Mouse (Mus musculus) CH12.LX (cell line): ENCODE measurements around the gene Gm9376. TPM values are rescaled to one million over a fixed set of nuclear protein-coding genes. Genes with fewer than 3 reads are reported as not detected.

Experiments
- DNase-seq: peaks from one replicate; pipeline ENCODE4 v3.0.0-alpha.2; 2013; ENCODE audit errors: extremely low read depth
- H3K27ac ChIP-seq: 2 replicates; pipeline ENCODE4 v1.5.1; 2012; ENCODE audit warnings: low read depth, mild to moderate bottlenecking, control low read depth, moderate library complexity; ENCODE audit not compliant: insufficient read depth
- H3K27me3 ChIP-seq: replicated peaks from 2 replicates; pipeline ENCODE3; 2012; ENCODE audit warnings: inconsistent platforms
- H3K36me3 ChIP-seq, 2 experiments: replicated peaks in 1 of 2; 2 replicates each; pipeline versions ENCODE3 to v1.6.1; 2012; ENCODE audit warnings: inconsistent platforms in 1 of 2, low read length in 1 of 2, mild to moderate bottlenecking in 1 of 2, mixed read lengths in 1 of 2, moderate library complexity in 1 of 2; ENCODE audit not compliant: control insufficient read depth in 1 of 2, insufficient read depth in 1 of 2
- H3K4me1 ChIP-seq, 2 experiments: 2 replicates each; pipeline ENCODE4 v1.6.1; 2012; ENCODE audit warnings: inconsistent platforms in 1 of 2, moderate library complexity in 1 of 2; ENCODE audit not compliant: insufficient read depth in 2 of 2, control insufficient read depth in 1 of 2
- H3K4me2 ChIP-seq: 2 replicates; pipeline ENCODE4 v1.6.1; 2012; ENCODE audit warnings: low read depth, mild to moderate bottlenecking, control low read depth; ENCODE audit not compliant: poor library complexity, insufficient read depth, severe bottlenecking
- H3K4me3 ChIP-seq, 3 experiments: fragments of 150-350 bp in 1 of 3; sonication (generic) in 1 of 3; replicated peaks in 1 of 3; 2 replicates each; pipeline versions ENCODE3 to v1.5.1; 2011 to 2012; ENCODE audit warnings: low read depth in 2 of 3, low read length in 2 of 3, mild to moderate bottlenecking in 2 of 3, moderate library complexity in 2 of 3, control low read depth in 1 of 3, improper control_type of control experiment in 1 of 3, inconsistent platforms in 1 of 3, mixed read lengths in 1 of 3; ENCODE audit not compliant: poor library complexity in 1 of 3
- H3K79me2 ChIP-seq: replicated peaks from 2 replicates; pipeline ENCODE4 v1.6.1; 2012; ENCODE audit warnings: mild to moderate bottlenecking, moderate library complexity; ENCODE audit not compliant: control insufficient read depth, poor library complexity, insufficient read depth, severe bottlenecking; ENCODE audit errors: extremely low read depth
- H3K9ac ChIP-seq: 2 replicates; pipeline ENCODE4 v1.6.1; 2012; ENCODE audit warnings: low read depth, mild to moderate bottlenecking, control low read depth, moderate library complexity; ENCODE audit not compliant: insufficient read depth
- H3K9me3 ChIP-seq: replicated peaks from 2 replicates; pipeline ENCODE3; 2012; ENCODE audit warnings: low read length, inconsistent platforms, mixed read lengths
- BHLHE40 ChIP-seq: IDR thresholded peaks from 2 replicates; pipeline ENCODE4 v1.6.1; 2011; ENCODE audit warnings: mild to moderate bottlenecking, low read depth, low read length, improper control_type of control experiment
- CHD1 ChIP-seq: IDR thresholded peaks from 2 replicates; pipeline ENCODE4 v1.6.1; 2012; ENCODE audit warnings: low read depth, low read length, improper control_type of control experiment, inconsistent platforms
- ETS1 ChIP-seq: conservative IDR thresholded peaks from 2 replicates; pipeline ENCODE4 v1.6.1; 2012; ENCODE audit warnings: low read depth, mild to moderate bottlenecking, inconsistent platforms, low read length, improper control_type of control experiment, moderate library complexity
- GABPA ChIP-seq: IDR thresholded peaks from 2 replicates; pipeline ENCODE4 v1.6.1; 2012; ENCODE audit warnings: low read depth, low read length, improper control_type of control experiment, inconsistent platforms; ENCODE audit not compliant: insufficient replicate concordance
- IRF4 ChIP-seq: IDR thresholded peaks from 2 replicates; pipeline ENCODE4 v1.6.1; 2014; ENCODE audit warnings: low read depth, mild to moderate bottlenecking, inconsistent platforms, low read length, improper control_type of control experiment
- JUND ChIP-seq: conservative IDR thresholded peaks from 2 replicates; pipeline ENCODE4 v1.6.1; 2011; ENCODE audit warnings: low read depth, low read length, improper control_type of control experiment
- MAFK ChIP-seq: IDR thresholded peaks from 2 replicates; pipeline ENCODE4 v1.6.1; 2011; ENCODE audit warnings: low read length, improper control_type of control experiment; ENCODE audit not compliant: insufficient replicate concordance
- MAX ChIP-seq: IDR thresholded peaks from 2 replicates; pipeline ENCODE4 v1.6.1; 2011; ENCODE audit warnings: low read length, improper control_type of control experiment
- MAZ ChIP-seq: IDR thresholded peaks from 2 replicates; pipeline ENCODE4 v1.6.1; 2012; ENCODE audit warnings: low read depth, mild to moderate bottlenecking, inconsistent platforms, low read length, improper control_type of control experiment, moderate library complexity
- MEF2A ChIP-seq: IDR thresholded peaks from 2 replicates; pipeline ENCODE4 v1.6.1; 2014; ENCODE audit warnings: low read depth, mild to moderate bottlenecking, inconsistent platforms, low read length, improper control_type of control experiment, borderline replicate concordance
- RAD21 ChIP-seq: IDR thresholded peaks from 2 replicates; pipeline ENCODE4 v1.6.1; 2011; ENCODE audit warnings: low read depth, mild to moderate bottlenecking, low read length, improper control_type of control experiment, moderate library complexity
- RCOR1 ChIP-seq: conservative IDR thresholded peaks from 2 replicates; pipeline ENCODE4 v1.6.1; 2012; ENCODE audit warnings: low read depth, mild to moderate bottlenecking, inconsistent platforms, low read length, improper control_type of control experiment
- SMC3 ChIP-seq: IDR thresholded peaks from 2 replicates; pipeline ENCODE4 v1.6.1; 2011; ENCODE audit warnings: low read depth, low read length, improper control_type of control experiment
- USF1 ChIP-seq: IDR thresholded peaks from 2 replicates; pipeline ENCODE4 v1.6.1; 2014; ENCODE audit warnings: low read depth, mild to moderate bottlenecking, inconsistent platforms, low read length, improper control_type of control experiment
- USF2 ChIP-seq: conservative IDR thresholded peaks from 2 replicates; pipeline ENCODE4 v1.6.1; 2011; ENCODE audit warnings: low read depth, low read length, improper control_type of control experiment
- ZKSCAN1 ChIP-seq: IDR thresholded peaks from 2 replicates; pipeline ENCODE4 v1.6.1; 2012; ENCODE audit warnings: low read depth, inconsistent platforms, low read length, improper control_type of control experiment, borderline replicate concordance
- ZMIZ1 ChIP-seq: IDR thresholded peaks from 2 replicates; pipeline ENCODE4 v1.6.1; 2012; ENCODE audit warnings: low read depth, mild to moderate bottlenecking, inconsistent platforms, low read length, improper control_type of control experiment
- ZNF384 ChIP-seq: IDR thresholded peaks from 2 replicates; pipeline ENCODE4 v1.6.1; 2012; ENCODE audit warnings: low read depth, low read length, improper control_type of control experiment, inconsistent platforms
- dilution Hi-C: fragments of 300-500 bp; cut with MboI; formaldehyde crosslinking; loops from 2 replicates; pipeline ENCODE4 v1.14.3; 2020; ENCODE audit warnings: low sequenced_read_pairs; ENCODE audit not compliant: extremely low pct_unique_long_range_greater_than_20kb, extremely low pct_ligation_motif_present
- in situ Hi-C: fragments of 300-500 bp; cut with MboI; formaldehyde crosslinking; loops from 3 replicates; pipeline ENCODE4 v1.14.3; 2019; ENCODE audit warnings: low sequenced_read_pairs, low pct_ligation_motif_present, low pct_unique_long_range_greater_than_20kb, mixed read lengths
- polyA plus RNA-seq: library from polyadenylated mRNA; unstranded; fragments of >175 nt; gene quantifications from 2 replicates; pipeline ENCODE4 v1.2.1, GENCODE M21; 2012; ENCODE audit warnings: low read depth; ENCODE audit not compliant: insufficient read length
- total RNA-seq, 2 experiments: library from RNA; depleted of rRNA; stranded (reverse); fragments of 300-350 nt in 1 of 2; fragments of >200 nt in 1 of 2; gene quantifications; 2 replicates each; pipeline ENCODE4 v1.2.3; 2012 to 2014

The Gm9376 gene
- total and polyA plus RNA-seq, 3 experiments: not detected

DNA sequence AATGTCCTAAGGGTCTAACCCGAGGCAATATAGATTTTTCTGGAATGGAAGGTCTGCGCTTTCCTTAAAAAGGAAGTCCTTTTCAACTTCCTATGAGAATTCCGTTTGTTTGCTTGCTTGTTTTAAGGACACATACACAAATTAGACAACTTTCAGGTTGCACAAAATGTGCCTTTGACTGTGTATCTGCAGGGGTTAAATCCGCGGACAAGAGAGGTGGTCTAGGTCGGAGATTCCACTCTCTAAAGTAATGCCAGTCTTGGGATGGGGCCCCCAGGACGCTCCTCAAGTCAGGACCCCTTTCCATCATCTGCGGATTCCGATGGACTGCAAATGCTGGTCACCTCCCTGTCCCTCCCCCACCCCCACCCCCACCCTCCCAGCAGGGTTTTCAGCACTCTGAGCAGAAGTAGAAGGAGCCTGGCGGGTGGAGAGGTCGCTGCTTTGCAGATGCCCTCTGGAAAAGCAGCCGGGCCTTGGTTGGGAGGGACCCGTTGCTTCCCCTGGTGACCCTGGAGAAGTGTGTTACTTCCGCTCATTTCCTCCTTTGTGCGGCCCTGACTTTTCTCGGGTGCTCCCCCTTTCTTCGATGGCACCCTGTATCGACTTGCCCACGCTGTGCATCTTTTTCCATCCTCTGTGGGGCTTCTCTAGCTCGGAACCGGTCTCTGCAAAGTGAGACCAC, 40.1 kb upstream of the Gm9376 start:
- TF ChIP-seq RAD21: no peak
- TF ChIP-seq JUND: no peak
- no peak for TF ChIP-seq MAX
- no peak for TF ChIP-seq SMC3
- no peak for TF ChIP-seq GABPA
- no peak for TF ChIP-seq MEF2A
- no peak for TF ChIP-seq USF2
- TF ChIP-seq MAZ: no peak
- DNase-seq: no peak
- H3K9ac ChIP-seq: no peak overlapping the region
- no peak overlapping the region for H3K27ac ChIP-seq
- peaks cover 0 to 9% of the 10 kb centered on the region in 2 experiments; a peak in 2 of 4 replicates for H3K4me1 ChIP-seq
- H3K27me3 ChIP-seq: peaks cover 3% of the 10 kb centered on the region
- in situ Hi-C loops: loop anchor here (10.0 kb wide), 1 partner anchor 88 kb away; no protein-coding TSS in a partner anchor
- H3K4me3 ChIP-seq: no peak overlapping the region
- H3K9me3 ChIP-seq: no peaks in the 10 kb centered on the region
- dilution Hi-C loops: no loop called here
- H3K36me3 ChIP-seq: no peaks in the 10 kb centered on the region
- no peaks in the 10 kb centered on the region for H3K79me2 ChIP-seq
- H3K4me2 ChIP-seq: peak overlapping the region; percentile 44; the same call in 1 of the 2 replicates

- H3K4me3 ChIP-seq: no peak overlapping the region
- H3K79me2 ChIP-seq: no peaks in the 10 kb centered on the region
- DNase-seq: no peak
- TF ChIP-seq RCOR1: no peak
- no peak for TF ChIP-seq CHD1
- no peak for TF ChIP-seq IRF4
- TF ChIP-seq MEF2A: no peak
- TF ChIP-seq USF1: no peak
- no peak for TF ChIP-seq MAX
- TF ChIP-seq BHLHE40: no peak
- TF ChIP-seq MAFK: no peak
- TF ChIP-seq ZKSCAN1: no peak
- TF ChIP-seq ETS1: no peak
- TF ChIP-seq ZNF384: no peak
- TF ChIP-seq ZMIZ1: no peak
- no peak overlapping the region for H3K27ac ChIP-seq
- H3K4me1 ChIP-seq: peaks cover 0 to 12% of the 10 kb centered on the region in 2 experiments; a peak in 2 of 4 replicates
- H3K4me2 ChIP-seq: no peak overlapping the region
- no peaks in the 10 kb centered on the region for H3K36me3 ChIP-seq
- H3K27me3 ChIP-seq: peaks cover 3% of the 10 kb centered on the region
- dilution Hi-C loops (no loop called here), in situ Hi-C loops (no loop called here)
- H3K9ac ChIP-seq: no peak overlapping the region
- peaks cover 27% of the 10 kb centered on the region for H3K9me3 ChIP-seq
Measured at GRCm38 (mm10) chr14:118232381-118232970, 34.3 kb upstream of the Gm9376 start.
